Comparison of ENCODE assay signal across 9 mouse cellular contexts in genomic region chrX:12001336-12001735, GRCm38 (mm10).
A peak's percentile ranks its signal among the peaks of the same experiment; 100 is the strongest.
DNase-seq lines count a peak whose midpoint lies in the region; ATAC-seq and TF ChIP-seq lines count a peak whose summit lies in the region.
"Had no signal": no experiment of that assay in that cellular context is flagged by ENCODE, and none has a peak within 500 bp of the region (broad histone marks: within the 10 kb centered on the region; RNA-seq: fewer than 3 reads in every experiment).

No protein-coding gene starts in this region.

- H3K9me3 ChIP-seq in megakaryocyte, embryonic 14.5 days = 0 out of 2 replicates have a peak, but pooled peaks cover 3% of the 10 kb centered on the region
- H3K9me3 ChIP-seq in limb, embryonic 14.5 days (ENCODE audit: control insufficient read depth, low read length) = no peaks in the 10 kb centered on the region
- no peaks in the 10 kb centered on the region for H3K9me3 ChIP-seq in neural tube, embryonic 13.5 days

- H3K4me1 ChIP-seq in megakaryocyte, embryonic 14.5 days = peaks cover 84% of the 10 kb centered on the region
- H3K4me1 ChIP-seq in limb, embryonic 14.5 days (ENCODE audit: control insufficient read depth, insufficient read depth, low read length) = peaks cover 39% of the 10 kb centered on the region
- H3K4me1 ChIP-seq in neural tube, embryonic 13.5 days (replicated peaks) = peaks cover 73% of the 10 kb centered on the region

- DNase-seq in cerebellum, adult 11-12 months = peak; percentile 20
- DNase-seq in cerebellum, adult 9-10 months = no peak
- no peak for DNase-seq in limb, embryonic 14.5 days (ENCODE audit: low spot score)
- DNase-seq in left cerebral cortex, adult 11 months (ENCODE audit: low spot score) = no peak
- DNase-seq in layer of hippocampus, adult 9-10 months (ENCODE audit: low spot score) = no peak

- ATAC-seq in megakaryocyte, adult 5-6 weeks (ENCODE audit: poor library complexity, severe bottlenecking) = no peak
- no peak for ATAC-seq in limb, embryonic 14.5 days (ENCODE audit: low FRiP score, low read depth)
- ATAC-seq in neural tube, embryonic 13.5 days (ENCODE audit: low read depth) = no peak
- ATAC-seq: intestine, postnatal 0 days had no signal

- TF ChIP-seq POLR2A in limb, embryonic 14.5 days (IDR thresholded peaks at IDR 0.05; ENCODE audit: borderline replicate concordance, extremely low read depth, insufficient read depth, insufficient read length) = no peak

- WGBS in limb, embryonic 14.5 days = 21% methylated on average over 14 of the region's 16 CpGs
- WGBS in neural tube, embryonic 13.5 days = 6% methylated on average over 16 of the region's 16 CpGs

- H3K27ac ChIP-seq in limb, embryonic 14.5 days (replicated peaks; ENCODE audit: low read depth, low read length) = no peak overlapping the region
- H3K27ac ChIP-seq in neural tube, embryonic 13.5 days (replicated peaks) = peak overlapping the region; percentile 72

- H3K36me3 ChIP-seq in megakaryocyte, embryonic 14.5 days (replicated peaks; ENCODE audit: low read length) = no peaks in the 10 kb centered on the region
- H3K36me3 ChIP-seq in limb, embryonic 14.5 days (ENCODE audit: control insufficient read depth, insufficient read depth, low read length) = no peaks in the 10 kb centered on the region
- H3K36me3 ChIP-seq in neural tube, embryonic 13.5 days = no peaks in the 10 kb centered on the region

- no peak overlapping the region for H3K9ac ChIP-seq in limb, embryonic 14.5 days (ENCODE audit: low read depth, low read length, severe bottlenecking)
- no peak overlapping the region for H3K9ac ChIP-seq in neural tube, embryonic 13.5 days

- peaks cover 58% of the 10 kb centered on the region for H3K27me3 ChIP-seq in megakaryocyte, embryonic 14.5 days (replicated peaks)
- peaks cover 30% of the 10 kb centered on the region for H3K27me3 ChIP-seq in limb, embryonic 14.5 days (ENCODE audit: control insufficient read depth, insufficient read depth, low read length)
- H3K27me3 ChIP-seq in neural tube, embryonic 13.5 days = peaks cover 87% of the 10 kb centered on the region

- peak overlapping the region; percentile 7; the same call in 1 of the 2 replicates for H3K4me2 ChIP-seq in limb, embryonic 14.5 days (replicated peaks; ENCODE audit: low read depth, low read length, severe bottlenecking)
- peak overlapping the region; percentile 30 for H3K4me2 ChIP-seq in neural tube, embryonic 13.5 days

- H3K4me3 ChIP-seq in megakaryocyte, embryonic 14.5 days (replicated peaks) = peak overlapping the region; percentile 53
- no peak overlapping the region for H3K4me3 ChIP-seq in limb, embryonic 14.5 days (replicated peaks; ENCODE audit: low read length)
- H3K4me3 ChIP-seq in neural tube, embryonic 13.5 days = no peak overlapping the region
